ENCODE assay signal across 7 mouse cellular contexts in the genomic region with DNA sequence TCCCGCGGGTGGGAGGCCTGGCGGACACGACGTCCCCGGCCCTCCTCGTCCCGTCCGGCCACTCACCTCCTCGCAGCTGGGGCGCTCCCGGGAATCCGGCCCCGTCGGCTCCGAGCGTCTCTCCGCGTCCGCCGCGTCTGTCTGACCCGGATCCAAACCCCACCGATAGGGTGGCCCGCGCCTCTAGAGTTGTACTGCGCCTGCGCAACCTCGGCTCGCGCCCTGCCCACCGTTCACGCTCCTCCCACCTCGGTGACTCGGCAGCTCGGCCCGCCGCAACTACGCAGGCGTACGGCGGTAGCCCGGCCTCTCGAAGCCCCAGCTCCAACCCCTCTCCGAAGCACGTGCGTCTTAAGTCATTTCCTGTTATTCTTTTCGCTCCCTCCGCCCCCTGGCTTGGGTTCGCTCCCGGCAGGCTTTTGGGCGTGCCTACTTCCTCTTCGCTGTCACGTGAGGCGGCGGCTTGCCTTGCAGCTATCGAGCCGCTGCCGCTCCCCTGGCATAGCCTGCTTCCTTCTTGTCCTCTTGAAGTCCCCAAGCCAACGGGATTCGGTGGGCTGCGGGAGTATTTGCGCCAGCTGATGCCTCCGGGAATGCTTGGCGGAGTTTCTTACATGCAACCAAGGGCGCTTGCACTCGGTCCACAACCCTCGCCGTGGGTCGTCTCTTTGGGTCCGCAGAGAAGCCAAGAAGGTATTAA. TPM values are rescaled to one million over a fixed set of nuclear protein-coding genes. Genes with fewer than 3 reads are reported as not detected.
DNase-seq lines count a peak whose midpoint lies in the region; ATAC-seq lines count a peak whose summit lies in the region.

No protein-coding gene starts in this region.

- peak overlapping the region; percentile 62 for H3K4me2 ChIP-seq in intestine, embryonic 16.5 days (ENCODE audit: low read depth, low read length)
- peak overlapping the region; percentile 79 for H3K4me2 ChIP-seq in midbrain, embryonic 11.5 days

- no peaks in the 10 kb centered on the region for H3K9me3 ChIP-seq in intestine, embryonic 16.5 days (ENCODE audit: control insufficient read depth, low read length)
- H3K9me3 ChIP-seq in midbrain, embryonic 11.5 days (ENCODE audit: control insufficient read depth, low read length): no peaks in the 10 kb centered on the region

- peak; percentile 98 for ATAC-seq in intestine, embryonic 16.5 days
- ATAC-seq in midbrain, embryonic 11.5 days (ENCODE audit: low FRiP score): peak; percentile 99

- H3K27me3 ChIP-seq in intestine, embryonic 16.5 days (replicated peaks; ENCODE audit: control insufficient read depth, insufficient read depth, low read length): no peaks in the 10 kb centered on the region
- H3K27me3 ChIP-seq in midbrain, embryonic 11.5 days (ENCODE audit: control insufficient read depth, insufficient read depth, low read length): no peaks in the 10 kb centered on the region

- H3K36me3 ChIP-seq in intestine, embryonic 16.5 days (ENCODE audit: control insufficient read depth, insufficient read depth, low read length): peaks cover 2% of the 10 kb centered on the region; the same call in 1 of the 2 replicates
- H3K36me3 ChIP-seq in midbrain, embryonic 11.5 days (ENCODE audit: control insufficient read depth, insufficient read depth, low read length): peaks cover under 1% of the 10 kb centered on the region; the same call in 1 of the 2 replicates

- peak overlapping the region; percentile 92 for H3K4me3 ChIP-seq in intestine, embryonic 16.5 days (ENCODE audit: low read length)
- peak overlapping the region; percentile 94 for H3K4me3 ChIP-seq in midbrain, embryonic 11.5 days (ENCODE audit: low read depth, low read length)

- peaks cover 32% of the 10 kb centered on the region for H3K4me1 ChIP-seq in intestine, embryonic 16.5 days (ENCODE audit: control insufficient read depth, insufficient read depth, low read length)
- peaks cover 15% of the 10 kb centered on the region for H3K4me1 ChIP-seq in midbrain, embryonic 11.5 days (ENCODE audit: control insufficient read depth, insufficient read depth, low read length)

- DNase-seq in adrenal gland, adult 8-10 months: peak; percentile 99
- peak; percentile 98 for DNase-seq in embryo, embryonic 9.5 days (ENCODE audit: extremely low spot score)
- DNase-seq in gastrocnemius, postnatal 4 days (ENCODE audit: low spot score in 2 of 2): peak; percentile 99
- peak; percentile 99 to 100 for DNase-seq in left cerebral cortex, postnatal 36 days (ENCODE audit: low spot score in 2 of 2)
- peak; percentile 99 for DNase-seq in midbrain, embryonic 11.5 days (ENCODE audit: low spot score, missing footprints)
- DNase-seq in skeletal muscle tissue, adult 2 months (ENCODE audit: low read depth, low spot score): peak; percentile 100

- under 1% methylated on average over 70 of the region's 71 CpGs for WGBS in intestine, embryonic 16.5 days
- WGBS in midbrain, embryonic 11.5 days: under 1% methylated on average over 67 of the region's 71 CpGs

- peak overlapping the region; percentile 89 for H3K9ac ChIP-seq in intestine, embryonic 16.5 days (ENCODE audit: low read depth, low read length)
- H3K9ac ChIP-seq in midbrain, embryonic 11.5 days (ENCODE audit: low read length): peak overlapping the region; percentile 79

- intact Hi-C loops in left cerebral cortex, postnatal 36 days (cut with DNase I): loop anchor here (5.0 kb wide), 1 partner anchor 487 kb away; a partner anchor contains a TSS

- H3K27ac ChIP-seq in intestine, embryonic 16.5 days (ENCODE audit: low read length): peak overlapping the region; percentile 84
- H3K27ac ChIP-seq in midbrain, embryonic 11.5 days (ENCODE audit: low read depth, low read length): 0 out of 2 replicates have a peak overlapping the region, but pooled peaks have one; percentile 41

RNA-seq across cellular contexts. Expression of a gene that starts 5.0 kb away (rescaled TPM):
- 10 to 100 TPM; 33.2 to 39.2 (median 38.5) TPM for total RNA-seq in adrenal gland, adult 8-10 months (2022)
- 10 to 100 TPM; 31.3 to 33.8 TPM for total RNA-seq in gastrocnemius, postnatal 4 days (2021)
- 79.4 and 85.8 TPM in 2 replicates for polyA plus RNA-seq in intestine, embryonic 16.5 days (2015; fragmentation: Nextera tagmentation; extraction: Ambion mirVana)
- 10 to 100 TPM; 24.3 to 25.0 TPM for total RNA-seq in left cerebral cortex, postnatal 36 days (2021)
- polyA plus RNA-seq in midbrain, embryonic 11.5 days (2014; fragmentation: Nextera tagmentation; extraction: Ambion mirVana): 89.2 and 91.9 TPM in 2 replicates

RNA-seq across cellular contexts. Expression of a gene that starts 18.8 kb away (rescaled TPM):
- total RNA-seq in adrenal gland, adult 8-10 months (2022): 1 to 10 TPM; 4.7 to 5.8 (median 4.8) TPM
- not detected for total RNA-seq in gastrocnemius, postnatal 4 days (2021)
- polyA plus RNA-seq in intestine, embryonic 16.5 days (2015; fragmentation: Nextera tagmentation; extraction: Ambion mirVana): 3.9 and 5.0 TPM in 2 replicates
- total RNA-seq in left cerebral cortex, postnatal 36 days (2021): 10 to 100 TPM; 72.6 to 73.9 TPM
- 42.8 and 42.9 TPM in 2 replicates for polyA plus RNA-seq in midbrain, embryonic 11.5 days (2014; fragmentation: Nextera tagmentation; extraction: Ambion mirVana)

RNA-seq across cellular contexts. Expression of a gene that starts 21.7 kb away (rescaled TPM):
- total RNA-seq in adrenal gland, adult 8-10 months (2022): 1 to 10 TPM; 3.7 to 7.1 (median 5.7) TPM
- 100 to 1,000 TPM; 166 to 199 TPM for total RNA-seq in gastrocnemius, postnatal 4 days (2021)
- polyA plus RNA-seq in intestine, embryonic 16.5 days (2015; fragmentation: Nextera tagmentation; extraction: Ambion mirVana): 6.3 and 7.5 TPM in 2 replicates
- total RNA-seq in left cerebral cortex, postnatal 36 days (2021): under 1 TPM; 0.49 to 0.59 TPM
- polyA plus RNA-seq in midbrain, embryonic 11.5 days (2014; fragmentation: Nextera tagmentation; extraction: Ambion mirVana): 0.19 TPM in 2 replicates

RNA-seq across cellular contexts. Expression of a gene that starts 52.9 kb away (rescaled TPM):
- total RNA-seq in adrenal gland, adult 8-10 months (2022): 100 to 1,000 TPM in 1 of 4 experiments, 10 to 100 TPM in 3; 81.0 to 128 (median 92.8) TPM
- 10 to 100 TPM; 19.6 to 21.6 TPM for total RNA-seq in gastrocnemius, postnatal 4 days (2021)
- 10.4 and 10.6 TPM in 2 replicates for polyA plus RNA-seq in intestine, embryonic 16.5 days (2015; fragmentation: Nextera tagmentation; extraction: Ambion mirVana)
- total RNA-seq in left cerebral cortex, postnatal 36 days (2021): 10 to 100 TPM; 18.8 to 19.3 TPM
- polyA plus RNA-seq in midbrain, embryonic 11.5 days (2014; fragmentation: Nextera tagmentation; extraction: Ambion mirVana): 9.3 and 9.6 TPM in 2 replicates

Comparison
In these comparisons a context has a peak if more than half of its experiments do, and no peak if none do; other contexts are left out.
1. Peak in every context shown above with its lines: DNase-seq, ATAC-seq, H3K4me3 ChIP-seq and H3K27ac ChIP-seq.
2. RNA of a gene that starts 18.8 kb away (total RNA-seq): 72.6 to 73.9 TPM in left cerebral cortex, postnatal 36 days; 4.7 to 5.8 TPM in adrenal gland, adult 8-10 months and not detected in gastrocnemius, postnatal 4 days; every median in the first group is over 10 times any median in the second.
3. RNA of a gene that starts 21.7 kb away (total RNA-seq): 166 to 199 TPM in gastrocnemius, postnatal 4 days; 3.7 to 7.1 TPM in adrenal gland, adult 8-10 months and 0.49 to 0.59 TPM in left cerebral cortex, postnatal 36 days; every median in the first group is over 10 times any median in the second.